In genomic region chr1:3120392-3120690, GRCm38 (mm10) we compare ENCODE assay signal across 15 mouse cellular contexts.
A peak's percentile ranks its signal among the peaks of the same experiment; 100 is the strongest.
DNase-seq lines count a peak whose midpoint lies in the region; ATAC-seq and TF ChIP-seq lines count a peak whose summit lies in the region.
"Had no signal": no experiment of that assay in that cellular context is flagged by ENCODE, and none has a peak within 500 bp of the region (broad histone marks: within the 10 kb centered on the region; RNA-seq: fewer than 3 reads in every experiment).

No protein-coding gene starts in this region.

- no peak for TF ChIP-seq EP300 in lung, postnatal 0 days (IDR thresholded peaks at IDR 0.05)

- TF ChIP-seq CTCF in lung, postnatal 0 days (IDR thresholded peaks at IDR 0.05) = no peak
- no peak for TF ChIP-seq CTCF in lung, adult 2 months (IDR thresholded peaks at IDR 0.05; ENCODE audit: insufficient read depth, low read length)

- no peak for TF ChIP-seq POLR2A in lung, adult 2 months (IDR thresholded peaks at IDR 0.05; ENCODE audit: borderline replicate concordance, extremely low read depth, low read depth, low read length)

- peak; percentile 6 for DNase-seq in forebrain, embryonic 14.5 days (ENCODE audit: low spot score)
- DNase-seq in heart, embryonic 10.5 days (ENCODE audit: low spot score) = no peak
- DNase-seq in lung, postnatal 0 days (ENCODE audit: low spot score) = peak; percentile 39
- no peak for DNase-seq in lung, adult 2 months
- DNase-seq in right cerebral cortex, postnatal 25 days = peak; percentile 5
- no peak for DNase-seq in natural killer cell, adult 2 months (ENCODE audit: low spot score in 2 of 2)
- DNase-seq: cerebellum, adult 9-11 months; gastrocnemius, postnatal 36 days; kidney, adult 11 months; lung, postnatal 36 days had no signal

- H3K4me3 ChIP-seq in forebrain, embryonic 14.5 days (ENCODE audit: low read depth, low read length) = no peak overlapping the region
- no peak overlapping the region for H3K4me3 ChIP-seq in forebrain, embryonic 12.5 days (replicated peaks)
- H3K4me3 ChIP-seq in heart, embryonic 14.5 days (ENCODE audit: control insufficient read depth in 1 of 2, insufficient read depth in 1 of 2, low read depth in 1 of 2, low read length in 2 of 2) = no peak overlapping the region
- no peak overlapping the region for H3K4me3 ChIP-seq in heart, embryonic 10.5 days
- no peak overlapping the region for H3K4me3 ChIP-seq in lung, postnatal 0 days (ENCODE audit: low read depth, low read length)
- H3K4me3 ChIP-seq in lung, adult 2 months (replicated peaks; ENCODE audit: extremely low read depth, low read depth, low read length) = no peak overlapping the region
- H3K4me3 ChIP-seq: midbrain, embryonic 13.5 days had no signal

- H3K9ac ChIP-seq in forebrain, embryonic 14.5 days (ENCODE audit: low read length) = no peak overlapping the region
- H3K9ac ChIP-seq in forebrain, embryonic 12.5 days = no peak overlapping the region
- no peak overlapping the region for H3K9ac ChIP-seq in heart, embryonic 14.5 days (ENCODE audit: low read length)
- H3K9ac ChIP-seq in lung, postnatal 0 days (replicated peaks; ENCODE audit: low read depth) = no peak overlapping the region
- H3K9ac ChIP-seq: hindbrain, embryonic 14.5 days; midbrain, embryonic 13.5 days had no signal

- H3K36me3 ChIP-seq in forebrain, embryonic 14.5 days (ENCODE audit: control insufficient read depth, insufficient read depth, low read length) = no peaks in the 10 kb centered on the region
- no peaks in the 10 kb centered on the region for H3K36me3 ChIP-seq in forebrain, embryonic 12.5 days (replicated peaks)
- no peaks in the 10 kb centered on the region for H3K36me3 ChIP-seq in heart, embryonic 14.5 days (ENCODE audit: control insufficient read depth, insufficient read depth, low read length)
- no peaks in the 10 kb centered on the region for H3K36me3 ChIP-seq in heart, embryonic 10.5 days
- no peaks in the 10 kb centered on the region for H3K36me3 ChIP-seq in lung, postnatal 0 days (ENCODE audit: insufficient read depth, low read length)
- H3K36me3 ChIP-seq: midbrain, embryonic 13.5 days had no signal

- WGBS in forebrain, embryonic 14.5 days = 76% methylated on average over 3 of the region's 3 CpGs
- 80% methylated on average over 3 of the region's 3 CpGs for WGBS in forebrain, embryonic 12.5 days
- WGBS in heart, embryonic 14.5 days = 17% methylated on average over 3 of the region's 3 CpGs
- 49% methylated on average over 3 of the region's 3 CpGs for WGBS in heart, embryonic 10.5 days
- WGBS in lung, postnatal 0 days = 42% methylated on average over 3 of the region's 3 CpGs
- 39% methylated on average over 3 of the region's 3 CpGs for WGBS in lung, adult 2 months

- ATAC-seq in forebrain, embryonic 14.5 days = no peak; the same call in 1 of the 2 replicates
- no peak for ATAC-seq in forebrain, embryonic 12.5 days (ENCODE audit: low FRiP score)
- no peak for ATAC-seq in heart, embryonic 14.5 days (ENCODE audit: insufficient number of reproducible peaks, insufficient read depth, low FRiP score, low read depth)
- peak; percentile 37; the same call in 1 of the 2 replicates for ATAC-seq in lung, postnatal 0 days
- ATAC-seq: midbrain, embryonic 13.5 days; Patski had no signal

- no peak overlapping the region for H3K4me2 ChIP-seq in forebrain, embryonic 14.5 days (ENCODE audit: low read length)
- H3K4me2 ChIP-seq in forebrain, embryonic 12.5 days = no peak overlapping the region
- H3K4me2 ChIP-seq in heart, embryonic 14.5 days (ENCODE audit: low read length) = 0 out of 2 replicates have a peak overlapping the region, but pooled peaks have one; percentile 0
- no peak overlapping the region for H3K4me2 ChIP-seq in lung, postnatal 0 days (replicated peaks; ENCODE audit: low read depth, low read length)
- H3K4me2 ChIP-seq: hindbrain, embryonic 14.5 days; midbrain, embryonic 13.5 days had no signal

- no peaks in the 10 kb centered on the region for H3K9me3 ChIP-seq in forebrain, embryonic 14.5 days (replicated peaks; ENCODE audit: control insufficient read depth, low read length)
- H3K9me3 ChIP-seq in forebrain, embryonic 12.5 days = no peaks in the 10 kb centered on the region
- no peaks in the 10 kb centered on the region for H3K9me3 ChIP-seq in heart, embryonic 14.5 days (ENCODE audit: control insufficient read depth, low read length)
- no peaks in the 10 kb centered on the region for H3K9me3 ChIP-seq in heart, embryonic 10.5 days
- H3K9me3 ChIP-seq in lung, postnatal 0 days (ENCODE audit: low read length) = no peaks in the 10 kb centered on the region
- H3K9me3 ChIP-seq: midbrain, embryonic 13.5 days had no signal

- H3K4me1 ChIP-seq in forebrain, embryonic 14.5 days (ENCODE audit: control insufficient read depth, insufficient read depth, low read length) = no peaks in the 10 kb centered on the region
- no peaks in the 10 kb centered on the region for H3K4me1 ChIP-seq in forebrain, embryonic 12.5 days
- peaks cover 0 to 11% of the 10 kb centered on the region in 2 experiments; a peak in 3 of 4 replicates for H3K4me1 ChIP-seq in heart, embryonic 14.5 days (ENCODE audit: control insufficient read depth in 2 of 2, insufficient read depth in 2 of 2, low read length in 2 of 2)
- H3K4me1 ChIP-seq in heart, embryonic 10.5 days = no peaks in the 10 kb centered on the region
- H3K4me1 ChIP-seq in lung, postnatal 0 days (ENCODE audit: insufficient read depth, low read depth, low read length) = no peaks in the 10 kb centered on the region
- H3K4me1 ChIP-seq in lung, adult 2 months (ENCODE audit: control insufficient read depth, insufficient read depth, low read length) = no peaks in the 10 kb centered on the region
- H3K4me1 ChIP-seq: midbrain, embryonic 13.5 days had no signal

- H3K27me3 ChIP-seq in forebrain, embryonic 14.5 days (replicated peaks; ENCODE audit: control insufficient read depth, insufficient read depth, low read length) = no peaks in the 10 kb centered on the region
- no peaks in the 10 kb centered on the region for H3K27me3 ChIP-seq in forebrain, embryonic 12.5 days
- no peaks in the 10 kb centered on the region for H3K27me3 ChIP-seq in heart, embryonic 14.5 days (ENCODE audit: control insufficient read depth, insufficient read depth, low read length)
- no peaks in the 10 kb centered on the region for H3K27me3 ChIP-seq in heart, embryonic 10.5 days (ENCODE audit: insufficient read depth, poor library complexity, severe bottlenecking)
- no peaks in the 10 kb centered on the region for H3K27me3 ChIP-seq in lung, postnatal 0 days (replicated peaks; ENCODE audit: insufficient read depth, low read length)
- H3K27me3 ChIP-seq: midbrain, embryonic 13.5 days; Patski had no signal

- H3K27ac ChIP-seq in forebrain, embryonic 14.5 days (ENCODE audit: low read depth, low read length) = no peak overlapping the region
- no peak overlapping the region for H3K27ac ChIP-seq in forebrain, embryonic 12.5 days
- peak overlapping the region in 1 of 2 experiments; percentile 55; a peak in 1 of 4 replicates for H3K27ac ChIP-seq in heart, embryonic 14.5 days (replicated peaks in 1 of 2; ENCODE audit: control insufficient read depth in 1 of 2, insufficient read depth in 1 of 2, low read depth in 2 of 2, low read length in 2 of 2)
- H3K27ac ChIP-seq in heart, embryonic 10.5 days = no peak overlapping the region
- no peak overlapping the region for H3K27ac ChIP-seq in lung, postnatal 0 days (ENCODE audit: low read length)
- H3K27ac ChIP-seq: hindbrain, embryonic 14.5 days; midbrain, embryonic 13.5 days had no signal

Comparison
In these comparisons a context has a peak if more than half of its experiments do, and no peak if none do; other contexts are left out.
1. DNase-seq: peak in forebrain, embryonic 14.5 days (single experiment), lung, postnatal 0 days (single experiment) and right cerebral cortex, postnatal 25 days (single experiment); none in heart, embryonic 10.5 days (single experiment), lung, adult 2 months (single experiment) and natural killer cell, adult 2 months (0 of 2).